Mouse (Mus musculus) ES-Bruce4 (cell line): ENCODE data around the gene Tnrc6c. TPM values are rescaled to one million over a fixed set of nuclear protein-coding genes. Genes with fewer than 3 reads are reported as not detected.

Source experiments
- H3K27ac ChIP-seq: 2 replicates; pipeline ENCODE4 v1.5.1; 2012; ENCODE audit warnings: low read length, inconsistent platforms; ENCODE audit not compliant: insufficient read depth
- H3K27me3 ChIP-seq: 2 replicates; pipeline ENCODE4 v1.6.1; 2012; ENCODE audit warnings: mild to moderate bottlenecking, low read length, inconsistent platforms; ENCODE audit not compliant: control insufficient read depth, poor library complexity, insufficient read depth, severe bottlenecking
- H3K36me3 ChIP-seq: 2 replicates; pipeline ENCODE4 v1.6.1; 2012; ENCODE audit warnings: inconsistent platforms, mild to moderate bottlenecking, low read length, moderate library complexity; ENCODE audit not compliant: control insufficient read depth, poor library complexity, insufficient read depth, severe bottlenecking
- H3K4me1 ChIP-seq: one replicate; pipeline ENCODE4 v1.8.1; 2011; ENCODE audit warnings: low read length; ENCODE audit not compliant: control insufficient read depth, insufficient read depth
- H3K4me3 ChIP-seq: 2 replicates; pipeline ENCODE4 v1.5.1; 2011; ENCODE audit warnings: low read depth, mild to moderate bottlenecking, low read length
- H3K9ac ChIP-seq: 2 replicates; pipeline ENCODE4 v1.6.1; 2012; ENCODE audit warnings: low read depth, mild to moderate bottlenecking, inconsistent platforms; ENCODE audit not compliant: poor library complexity, severe bottlenecking
- H3K9me3 ChIP-seq: replicated peaks from 2 replicates; pipeline ENCODE4 v1.6.1; 2012; ENCODE audit warnings: mild to moderate bottlenecking, low read length, inconsistent platforms; ENCODE audit not compliant: control insufficient read depth, poor library complexity, insufficient read depth, severe bottlenecking
- CTCF ChIP-seq: IDR thresholded peaks from one replicate; pipeline ENCODE4 v1.8.1; 2011; ENCODE audit warnings: low read depth, low read length
- EP300 ChIP-seq: IDR thresholded peaks from 2 replicates; pipeline ENCODE4 v1.6.1; 2011; ENCODE audit warnings: low read depth, low read length; ENCODE audit not compliant: insufficient read depth
- POLR2A ChIP-seq: IDR thresholded peaks from one replicate; pipeline ENCODE4 v1.8.1; 2011; ENCODE audit warnings: low read length; ENCODE audit not compliant: insufficient read depth
- polyA plus RNA-seq: library from polyadenylated mRNA; stranded (reverse); fragments of >200 nt; gene quantifications from 2 replicates; pipeline ENCODE4 v1.2.4, GENCODE M21; 2011; ENCODE audit warnings: low read depth; ENCODE audit not compliant: missing spikeins, insufficient read depth, insufficient read length

The Tnrc6c gene
- polyA plus RNA-seq, 1 experiment: 28.6 TPM

GRCm38 (mm10) chr11:117639331-117639970 lies 14.6 kb upstream of the Tnrc6c start:
- Histone ChIP-seq H3K9ac (no peak overlapping the region), H3K4me1 (peaks cover 2% of the 10 kb centered on the region), H3K27me3 (no peaks in the 10 kb centered on the region), H3K4me3 (no peak overlapping the region), H3K9me3 (no peaks in the 10 kb centered on the region), H3K27ac (no peak overlapping the region), H3K36me3 (no peaks in the 10 kb centered on the region)
- no peak for TF ChIP-seq CTCF
- no peak for TF ChIP-seq EP300
- no peak for TF ChIP-seq POLR2A

GRCm38 (mm10) chr11:117642181-117642580 lies 11.9 kb upstream of the Tnrc6c start:
- Histone ChIP-seq H3K4me1 (peaks cover 2% of the 10 kb centered on the region), H3K9ac (no peak overlapping the region), H3K9me3 (no peaks in the 10 kb centered on the region), H3K27ac (no peak overlapping the region), H3K36me3 (no peaks in the 10 kb centered on the region), H3K27me3 (no peaks in the 10 kb centered on the region), H3K4me3 (no peak overlapping the region)
- TF ChIP-seq EP300: no peak
- TF ChIP-seq CTCF: no peak
- TF ChIP-seq POLR2A: no peak

- H3K27ac ChIP-seq: no peak overlapping the region
- no peak overlapping the region for H3K4me3 ChIP-seq
- no peaks in the 10 kb centered on the region for H3K9me3 ChIP-seq
- no peaks in the 10 kb centered on the region for H3K27me3 ChIP-seq
- no peak for TF ChIP-seq CTCF
- TF ChIP-seq EP300: no peak
- TF ChIP-seq POLR2A: no peak
- peaks cover 2% of the 10 kb centered on the region for H3K4me1 ChIP-seq
- H3K36me3 ChIP-seq: no peaks in the 10 kb centered on the region
- no peak overlapping the region for H3K9ac ChIP-seq
These were observed 10.8 kb upstream of the Tnrc6c start for GRCm38 (mm10) chr11:117643240-117643639.

- Histone ChIP-seq H3K4me1 (no peaks in the 10 kb centered on the region), H3K9me3 (no peaks in the 10 kb centered on the region), H3K9ac (no peak overlapping the region), H3K4me3 (no peak overlapping the region), H3K27me3 (no peaks in the 10 kb centered on the region), H3K27ac (no peak overlapping the region), H3K36me3 (no peaks in the 10 kb centered on the region)
- TF ChIP-seq CTCF: no peak
- no peak for TF ChIP-seq EP300
- TF ChIP-seq POLR2A: no peak
These were observed 7.3 kb upstream of the Tnrc6c start for GRCm38 (mm10) chr11:117646786-117647185.

GRCm38 (mm10) chr11:117648005-117648404 lies 6.1 kb upstream of the Tnrc6c start:
- Histone ChIP-seq H3K27me3 (no peaks in the 10 kb centered on the region), H3K9ac (no peak overlapping the region), H3K36me3 (no peaks in the 10 kb centered on the region), H3K9me3 (no peaks in the 10 kb centered on the region), H3K4me1 (no peaks in the 10 kb centered on the region), H3K4me3 (no peak overlapping the region), H3K27ac (no peak overlapping the region)
- TF ChIP-seq POLR2A: no peak
- TF ChIP-seq EP300: no peak
- TF ChIP-seq CTCF: no peak

GRCm38 (mm10) chr11:117650721-117651644 lies 3.1 kb upstream of the Tnrc6c start:
- Histone ChIP-seq H3K4me1 (no peaks in the 10 kb centered on the region), H3K27me3 (no peaks in the 10 kb centered on the region), H3K4me3 (no peak overlapping the region), H3K9ac (no peak overlapping the region), H3K27ac (no peak overlapping the region), H3K9me3 (no peaks in the 10 kb centered on the region), H3K36me3 (no peaks in the 10 kb centered on the region)
- no peak for TF ChIP-seq CTCF
- 0 out of 2 replicates have a peak, but pooled peaks have one; percentile 9 for TF ChIP-seq EP300
